Mouse (Mus musculus): ENCODE data around the gene Eogt. TPM values are rescaled to one million over a fixed set of nuclear protein-coding genes. Genes with fewer than 3 reads are reported as not detected.

The Eogt gene
- total and polyA plus RNA-seq, 2 experiments from 2014 or later: 7.0 to 13.9 TPM

DNA sequence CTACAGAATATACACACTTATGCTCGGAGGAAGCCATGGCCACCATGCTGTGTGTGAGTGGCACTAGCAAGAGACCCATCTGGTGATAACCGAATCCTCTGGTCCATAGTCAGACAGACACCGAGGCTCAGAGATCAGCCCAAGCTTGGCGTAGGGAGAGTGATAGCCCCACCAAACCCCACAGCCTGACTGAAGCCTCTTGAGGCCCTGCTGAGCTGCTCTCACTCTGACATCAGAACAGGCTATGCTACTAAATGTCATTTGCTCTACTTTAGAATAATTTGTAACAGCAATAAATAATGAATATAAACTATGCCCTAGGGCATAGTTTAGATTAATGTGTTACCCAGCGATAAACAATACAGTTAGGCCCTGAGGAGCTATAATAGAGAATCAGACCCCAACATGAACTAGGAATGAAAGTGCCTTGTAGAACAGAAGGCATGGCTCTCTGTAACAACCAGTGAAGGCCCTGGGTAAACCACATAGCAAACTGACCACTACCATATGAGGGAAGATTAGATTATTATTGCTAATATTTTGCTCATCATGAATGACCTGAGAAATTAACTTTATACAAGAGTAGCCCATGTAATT is 16.2 kb downstream of the Eogt start:
- no peak overlapping the region for H3K4me2 ChIP-seq (ENCODE audit: low read depth, low read length)
- no peak overlapping the region for H3K4me3 ChIP-seq (ENCODE audit: low read depth, low read length)
- no peaks in the 10 kb centered on the region for H3K27me3 ChIP-seq (ENCODE audit: control insufficient read depth, insufficient read depth, low read length)
- no peak for ATAC-seq (ENCODE audit: insufficient read depth, low read depth)
- 89% methylated on average over 5 of the region's 5 CpGs for WGBS
- no peak overlapping the region for H3K27ac ChIP-seq (ENCODE audit: low read depth)
- H3K36me3 ChIP-seq (replicated peaks; ENCODE audit: control insufficient read depth, insufficient read depth, low read length): peaks cover 59% of the 10 kb centered on the region
- no peak overlapping the region for H3K9ac ChIP-seq (replicated peaks; ENCODE audit: low read depth, low read length)
- H3K9me3 ChIP-seq (replicated peaks; ENCODE audit: control insufficient read depth, low read length): no peaks in the 10 kb centered on the region
- no peaks in the 10 kb centered on the region for H3K4me1 ChIP-seq (ENCODE audit: control insufficient read depth, insufficient read depth)
- DNase-seq (ENCODE audit: low spot score): no peak
- TF ChIP-seq EP300 (IDR thresholded peaks at IDR 0.05; ENCODE audit: low read depth): no peak
- no peak for TF ChIP-seq CTCF (IDR thresholded peaks at IDR 0.05; ENCODE audit: low read depth)

DNA sequence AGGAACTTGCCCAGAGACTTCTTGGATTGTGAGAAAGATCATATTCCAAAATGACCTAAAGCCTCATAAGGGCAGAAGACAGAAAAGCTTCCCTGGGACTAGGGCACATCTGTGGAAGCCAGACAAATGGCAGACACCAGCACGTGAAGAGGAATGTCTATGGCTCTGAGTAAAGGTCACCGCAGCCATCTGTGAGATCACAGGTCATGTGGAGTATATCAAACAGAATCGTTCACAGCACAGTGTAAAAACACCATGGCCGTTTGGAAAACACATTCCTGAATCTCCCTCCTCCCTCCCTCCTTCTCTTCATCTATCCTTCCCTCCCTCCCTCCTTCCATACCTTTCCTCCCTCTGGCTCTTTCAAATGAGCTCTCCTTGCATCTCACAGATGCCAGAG is 17.2 kb downstream of the Eogt start:
- no peak overlapping the region for H3K27ac ChIP-seq (ENCODE audit: low read depth)
- 51% methylated on average over 4 of the region's 4 CpGs for WGBS

DNA sequence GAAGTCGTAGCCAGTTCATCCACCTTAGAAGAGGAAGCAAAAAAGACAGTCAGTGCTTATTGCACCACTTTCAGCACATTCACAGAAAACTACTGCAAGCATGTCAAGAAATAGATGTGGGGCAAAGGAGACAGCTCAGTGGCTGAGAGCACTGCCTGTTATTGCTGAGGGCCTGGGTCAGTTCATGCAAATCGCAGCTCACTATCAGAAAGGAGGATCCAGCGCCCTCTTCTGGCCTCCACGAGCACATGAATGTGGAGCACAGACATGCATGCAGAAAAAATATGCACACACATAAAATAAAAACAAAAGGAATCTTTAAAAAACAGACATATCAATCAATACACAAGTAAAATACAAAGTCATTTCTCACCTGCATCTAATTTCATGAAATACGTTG is 18.0 kb downstream of the Eogt start:
- WGBS: 72% methylated on average over 5 of the region's 5 CpGs

More for the DNA sequence above, 17.2 kb downstream of the Eogt start:
- Histone ChIP-seq H3K4me3 (ENCODE audit: low read depth, low read length) (no peak overlapping the region), H3K9me3 (replicated peaks; ENCODE audit: control insufficient read depth, low read length) (no peaks in the 10 kb centered on the region), H3K4me2 (ENCODE audit: low read depth, low read length) (no peak overlapping the region), H3K4me1 (ENCODE audit: control insufficient read depth, insufficient read depth) (no peaks in the 10 kb centered on the region), H3K27me3 (ENCODE audit: control insufficient read depth, insufficient read depth, low read length) (no peaks in the 10 kb centered on the region), H3K36me3 (replicated peaks; ENCODE audit: control insufficient read depth, insufficient read depth, low read length) (peaks cover 63% of the 10 kb centered on the region), H3K9ac (replicated peaks; ENCODE audit: low read depth, low read length) (no peak overlapping the region)
- ATAC-seq (ENCODE audit: insufficient read depth, low read depth) (no peak), DNase-seq (ENCODE audit: low spot score) (no peak)
- TF ChIP-seq EP300 (IDR thresholded peaks at IDR 0.05; ENCODE audit: low read depth) (no peak), CTCF (IDR thresholded peaks at IDR 0.05; ENCODE audit: low read depth) (no peak)

DNA sequence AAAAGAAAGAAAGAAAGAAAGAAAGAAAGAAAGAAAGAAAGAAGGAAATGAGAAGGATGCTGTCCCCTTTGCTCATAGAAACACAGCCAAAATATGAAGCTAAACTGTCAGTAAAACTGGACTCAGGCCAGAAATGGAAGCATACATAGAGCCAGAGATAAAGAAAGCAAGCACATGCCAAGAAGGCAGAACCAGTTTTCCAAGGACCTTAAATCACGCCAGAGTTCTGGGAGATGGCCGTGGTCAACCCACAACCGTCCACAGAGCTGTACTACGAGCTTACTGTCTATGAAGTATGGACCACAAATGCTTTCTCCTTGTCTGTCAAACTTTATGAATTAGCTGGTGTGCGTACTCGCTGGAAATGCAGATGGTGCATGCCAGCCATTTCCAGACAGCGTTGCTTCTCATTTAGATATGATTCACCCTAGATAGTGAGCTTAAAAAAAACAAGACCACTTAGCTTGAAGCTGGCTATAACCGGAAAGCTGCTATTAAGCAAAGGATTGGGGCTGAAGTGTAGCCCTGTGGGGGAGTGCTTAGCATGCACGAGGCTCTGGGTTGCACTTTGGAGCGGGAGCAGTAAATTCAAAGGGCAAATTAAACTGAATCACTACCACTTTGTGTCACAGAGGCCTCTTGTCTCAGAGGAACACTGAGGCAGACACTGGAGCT is 24.5 kb downstream of the Eogt start:
- Histone ChIP-seq H3K27me3 (ENCODE audit: control insufficient read depth, insufficient read depth, low read length) (no peaks in the 10 kb centered on the region), H3K4me2 (ENCODE audit: low read depth, low read length) (no peak overlapping the region)
- WGBS: 40% methylated on average over 10 of the region's 10 CpGs

More for the DNA sequence above, 18.0 kb downstream of the Eogt start:
- Histone ChIP-seq H3K9me3 (replicated peaks; ENCODE audit: control insufficient read depth, low read length) (no peaks in the 10 kb centered on the region), H3K27me3 (ENCODE audit: control insufficient read depth, insufficient read depth, low read length) (no peaks in the 10 kb centered on the region), H3K4me3 (ENCODE audit: low read depth, low read length) (no peak overlapping the region), H3K36me3 (replicated peaks; ENCODE audit: control insufficient read depth, insufficient read depth, low read length) (peaks cover 59% of the 10 kb centered on the region), H3K27ac (ENCODE audit: low read depth) (no peak overlapping the region), H3K4me2 (ENCODE audit: low read depth, low read length) (no peak overlapping the region), H3K4me1 (ENCODE audit: control insufficient read depth, insufficient read depth) (no peaks in the 10 kb centered on the region), H3K9ac (replicated peaks; ENCODE audit: low read depth, low read length) (no peak overlapping the region)
- no peak for ATAC-seq (ENCODE audit: insufficient read depth, low read depth)
- TF ChIP-seq EP300 (IDR thresholded peaks at IDR 0.05; ENCODE audit: low read depth) (no peak), CTCF (IDR thresholded peaks at IDR 0.05; ENCODE audit: low read depth) (no peak)
- no peak for DNase-seq (ENCODE audit: low spot score)

DNA sequence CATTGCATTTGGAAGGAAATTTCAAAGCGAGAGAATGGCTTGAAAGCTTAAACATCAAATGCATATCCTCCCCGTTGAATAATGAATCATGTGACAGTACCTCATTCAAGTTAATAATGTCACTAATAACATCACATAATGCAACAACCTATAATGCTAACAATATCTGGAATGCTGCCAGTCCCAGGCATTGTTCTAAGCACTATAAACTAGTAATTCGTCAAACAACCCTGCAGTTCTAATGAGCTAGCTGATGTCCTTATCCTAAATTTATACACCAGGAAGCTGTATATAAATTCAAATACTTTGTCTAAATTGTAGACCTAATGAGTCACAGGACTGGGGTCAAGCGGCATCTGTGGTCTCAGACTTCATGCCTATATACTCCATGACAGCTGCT is 28.1 kb downstream of the Eogt start:
- no peak for ATAC-seq (ENCODE audit: insufficient read depth, low read depth)
- Histone ChIP-seq H3K27ac (ENCODE audit: low read depth) (no peak overlapping the region), H3K4me2 (ENCODE audit: low read depth, low read length) (no peak overlapping the region), H3K4me1 (ENCODE audit: control insufficient read depth, insufficient read depth) (peaks cover 11% of the 10 kb centered on the region), H3K4me3 (ENCODE audit: low read depth, low read length) (no peak overlapping the region), H3K9me3 (replicated peaks; ENCODE audit: control insufficient read depth, low read length) (no peaks in the 10 kb centered on the region), H3K36me3 (replicated peaks; ENCODE audit: control insufficient read depth, insufficient read depth, low read length) (peaks cover 54% of the 10 kb centered on the region), H3K27me3 (ENCODE audit: control insufficient read depth, insufficient read depth, low read length) (no peaks in the 10 kb centered on the region), H3K9ac (replicated peaks; ENCODE audit: low read depth, low read length) (no peak overlapping the region)
- no peak for DNase-seq (ENCODE audit: low spot score)
- TF ChIP-seq CTCF (IDR thresholded peaks at IDR 0.05; ENCODE audit: low read depth) (no peak), EP300 (IDR thresholded peaks at IDR 0.05; ENCODE audit: low read depth) (no peak)
- WGBS: 74% methylated on average over 4 of the region's 4 CpGs

More for the DNA sequence above, 24.5 kb downstream of the Eogt start:
- Histone ChIP-seq H3K9me3 (replicated peaks; ENCODE audit: control insufficient read depth, low read length) (no peaks in the 10 kb centered on the region), H3K36me3 (replicated peaks; ENCODE audit: control insufficient read depth, insufficient read depth, low read length) (peaks cover 33% of the 10 kb centered on the region), H3K4me1 (ENCODE audit: control insufficient read depth, insufficient read depth) (peaks cover 11% of the 10 kb centered on the region), H3K4me3 (ENCODE audit: low read depth, low read length) (no peak overlapping the region), H3K9ac (replicated peaks; ENCODE audit: low read depth, low read length) (no peak overlapping the region), H3K27ac (ENCODE audit: low read depth) (no peak overlapping the region)
- DNase-seq (ENCODE audit: low spot score) (peak; percentile 36), ATAC-seq (ENCODE audit: insufficient read depth, low read depth) (peak; percentile 39; the same call in 1 of the 2 replicates)
- TF ChIP-seq CTCF (IDR thresholded peaks at IDR 0.05; ENCODE audit: low read depth) (no peak), EP300 (IDR thresholded peaks at IDR 0.05; ENCODE audit: low read depth) (no peak)
